Comparison of ENCODE assay signal across 8 mouse cellular contexts in genomic region chr19:32954001-32954605, GRCm38 (mm10).
DNase-seq lines count a peak whose midpoint lies in the region; ATAC-seq and TF ChIP-seq lines count a peak whose summit lies in the region.

No protein-coding gene starts in this region.

- peaks cover 5% of the 10 kb centered on the region for H3K4me1 ChIP-seq in kidney, postnatal 0 days (replicated peaks; ENCODE audit: insufficient read depth, low read length)

- H3K9me3 ChIP-seq in kidney, postnatal 0 days (replicated peaks; ENCODE audit: low read length): no peaks in the 10 kb centered on the region

- ATAC-seq in kidney, postnatal 0 days (replicated peaks; ENCODE audit: low FRiP score, low read depth): no peak

- peak; percentile 82 for TF ChIP-seq CTCF in kidney, postnatal 0 days (IDR thresholded peaks at IDR 0.05; ENCODE audit: low read depth)

- peak; percentile 60 for DNase-seq in gastrocnemius, adult 18-20 months (ENCODE audit: low spot score)
- DNase-seq in gastrocnemius, postnatal 36 days: no peak
- peak; percentile 24 for DNase-seq in urinary bladder, postnatal 14 days (ENCODE audit: low spot score)
- DNase-seq in urinary bladder, postnatal 4 days (ENCODE audit: low spot score in 2 of 2): no peak
- DNase-seq in embryo, embryonic 10.5 days (ENCODE audit: low spot score): peak; percentile 75
- peak; percentile 89 for DNase-seq in kidney, postnatal 0 days (ENCODE audit: low spot score)
- peak; percentile 44 for DNase-seq in mesoderm, embryonic 11.5 days (ENCODE audit: low read depth, low spot score)
- no peak for DNase-seq in urinary bladder, postnatal 10 days (ENCODE audit: low spot score)

- no peaks in the 10 kb centered on the region for H3K36me3 ChIP-seq in kidney, postnatal 0 days (ENCODE audit: insufficient read depth, low read length)

- H3K4me3 ChIP-seq in kidney, postnatal 0 days (replicated peaks; ENCODE audit: low read depth, low read length): no peak overlapping the region

- H3K4me2 ChIP-seq in kidney, postnatal 0 days (ENCODE audit: low read length): no peak overlapping the region

- intact Hi-C loops in gastrocnemius, postnatal 36 days (cut with DNase I): loop anchor here (10.0 kb wide), 2 partner anchors 199 to 239 kb away; partner anchors contain the start of gene Pten

- no peak overlapping the region for H3K27ac ChIP-seq in kidney, postnatal 0 days

- 43% methylated on average over 4 of the region's 4 CpGs for WGBS in kidney, postnatal 0 days

- H3K27me3 ChIP-seq in kidney, postnatal 0 days (ENCODE audit: insufficient read depth, low read length): no peaks in the 10 kb centered on the region

- H3K9ac ChIP-seq in kidney, postnatal 0 days (ENCODE audit: low read depth, low read length): no peak overlapping the region

Comparison
In these comparisons a context has a peak if more than half of its experiments do, and no peak if none do; other contexts are left out.
1. DNase-seq: peak in gastrocnemius, adult 18-20 months (single experiment), urinary bladder, postnatal 14 days (single experiment), embryo, embryonic 10.5 days (single experiment), kidney, postnatal 0 days (single experiment) and mesoderm, embryonic 11.5 days (single experiment); none in gastrocnemius, postnatal 36 days (0 of 2), urinary bladder, postnatal 4 days (0 of 2) and urinary bladder, postnatal 10 days (single experiment).